Mouse (Mus musculus) liver, postnatal 0 days (tissue): ENCODE results near the gene Bag6.

Experiments
- CTCF ChIP-seq: sonication (generic); IDR thresholded peaks from 2 replicates; pipeline ENCODE4 v1.5.1; 2016; ENCODE audit warnings: antibody characterized with exemption, low read depth
- EP300 ChIP-seq: IDR thresholded peaks from 2 replicates; pipeline ENCODE4 v1.6.1; 2016; ENCODE audit warnings: antibody characterized with exemption, low read depth, mild to moderate bottlenecking

DNA sequence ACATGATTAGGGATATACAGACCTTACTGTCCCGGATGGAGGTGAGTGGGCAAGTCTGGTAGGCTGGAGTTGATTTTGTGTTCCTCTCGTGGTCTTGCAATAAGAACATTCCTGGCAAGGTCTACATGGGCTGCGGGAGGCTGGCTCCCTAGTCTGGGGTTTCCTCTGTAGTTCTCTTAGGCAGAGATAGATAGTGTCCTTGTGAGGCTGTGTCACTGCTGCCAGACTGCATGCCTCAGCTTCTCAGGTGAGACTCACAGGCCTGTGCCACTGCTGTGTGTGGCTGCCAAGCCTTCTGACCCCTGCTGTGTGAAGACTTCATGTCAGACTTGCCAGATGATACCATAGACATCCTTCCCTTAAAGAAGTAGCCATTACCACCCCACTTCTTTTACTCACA is 4.3 kb downstream of the Bag6 start:
- no peak for TF ChIP-seq CTCF
- no peak for TF ChIP-seq EP300
